Mouse (Mus musculus): ENCODE data around the gene Oaz2.

DNA sequence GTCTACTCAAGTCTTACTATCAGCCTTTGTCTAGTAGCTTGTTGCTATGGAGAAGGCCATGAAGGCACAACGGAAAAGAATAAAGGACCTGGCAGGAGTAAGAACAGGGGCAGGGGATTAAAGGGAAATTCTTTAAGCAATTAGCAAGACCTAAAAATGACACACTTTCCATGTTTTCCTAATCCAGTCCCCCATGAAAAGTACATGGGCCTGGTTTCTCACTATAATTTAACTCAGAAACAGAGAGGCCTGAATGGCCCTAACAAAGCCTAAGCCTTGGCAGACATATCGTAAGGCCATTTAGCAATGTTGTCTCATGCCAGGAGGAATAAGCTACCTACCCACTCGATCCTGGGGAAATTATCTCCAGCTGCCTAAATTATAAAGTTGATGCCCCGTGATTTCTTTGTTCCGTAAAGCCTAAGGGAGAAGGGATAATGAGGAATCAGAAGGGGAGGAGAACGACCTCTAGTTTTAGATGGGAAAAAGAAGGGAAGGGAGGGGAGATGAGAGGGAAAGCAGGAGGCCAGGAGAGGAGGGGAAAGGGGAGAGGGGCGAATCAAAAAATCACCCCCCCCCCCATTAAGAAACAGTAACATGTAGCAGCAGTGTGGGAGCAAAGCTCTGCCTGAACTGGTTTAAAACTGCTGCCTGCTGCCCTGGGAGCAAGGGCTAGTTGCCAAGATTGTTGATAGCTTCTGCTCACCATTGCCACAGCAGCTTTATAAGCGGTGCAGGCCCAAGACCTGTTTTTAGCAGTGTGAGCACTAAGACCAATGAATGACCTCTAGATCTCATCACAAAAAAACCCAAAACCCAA, 56.9 kb downstream of the Oaz2 start:
- TF ChIP-seq POLR2A (IDR thresholded peaks at IDR 0.05; ENCODE audit: borderline replicate concordance, extremely low read depth, low read depth, low read length) (no peak), CTCF (IDR thresholded peaks at IDR 0.05; ENCODE audit: insufficient read depth, low read length) (no peak)
